Mouse (Mus musculus): ENCODE measurements at regions not wholly inside any gene's neighbourhood (a gene's known extent, or its start where the extent isn't known, plus 50 kb on each side); places are given as distances from the start of the nearest gene placed in this dataset.

- DNase-seq (ENCODE audit: low read depth, low spot score), result peak; percentile 3
- Histone ChIP-seq H3K36me3 (ENCODE audit: control insufficient read depth in 1 of 2, insufficient read depth in 2 of 2, low read length in 2 of 2) (no peaks in the 10 kb centered on the region), H3K9me3 (replicated peaks; ENCODE audit: insufficient read depth, low read length) (no peaks in the 10 kb centered on the region), H3K4me3 (ENCODE audit: control insufficient read depth in 1 of 2, insufficient read depth in 1 of 2, low read depth in 2 of 2, low read length in 2 of 2) (no peak overlapping the region), H3K9ac (ENCODE audit: control insufficient read depth, low read depth, low read length, poor library complexity, severe bottlenecking) (no peak overlapping the region), H3K79me2 (ENCODE audit: control insufficient read depth, insufficient read depth, low read length, poor library complexity) (no peaks in the 10 kb centered on the region), H3K27me3 (ENCODE audit: control insufficient read depth in 1 of 2, insufficient read depth in 2 of 2, low read length in 2 of 2) (no peaks in the 10 kb centered on the region), H3K4me1 (ENCODE audit: control insufficient read depth in 1 of 2, insufficient read depth in 2 of 2, low read length in 2 of 2) (no peaks in the 10 kb centered on the region), H3K27ac (ENCODE audit: control insufficient read depth, low read depth, low read length) (no peak overlapping the region)
- no peak for TF ChIP-seq TBP (IDR thresholded peaks at IDR 0.05; ENCODE audit: low read depth, low read length)
Measured at GRCm38 (mm10) chr8:88018494-88018893, 59.1 kb upstream of the Zfp423 start.

- DNase-seq (ENCODE audit: low read depth, low spot score), result no peak
- TF ChIP-seq GABPA (IDR thresholded peaks at IDR 0.05; ENCODE audit: low read depth, low read length) (no peak), POLR2AphosphoS5 (IDR thresholded peaks at IDR 0.05; ENCODE audit: borderline replicate concordance, low read depth, low read length) (no peak), ELF1 (IDR thresholded peaks at IDR 0.05; ENCODE audit: low read depth, low read length) (no peak), RAD21 (IDR thresholded peaks at IDR 0.05; ENCODE audit: low read depth, low read length) (no peak), MYC (IDR thresholded peaks at IDR 0.05; ENCODE audit: low read depth, low read length) (no peak), TBP (IDR thresholded peaks at IDR 0.05; ENCODE audit: low read depth, low read length) (no peak), MXI1 (IDR thresholded peaks at IDR 0.05; ENCODE audit: low read depth, low read length) (no peak)
- no peaks in the 10 kb centered on the region for H3K79me2 ChIP-seq (ENCODE audit: control insufficient read depth, insufficient read depth, low read length, poor library complexity)
Measured at GRCm38 (mm10) chr8:88012177-88012825, 52.9 kb upstream of the Zfp423 start.

GRCm38 (mm10) chr8:88010566-88010965 lies 51.2 kb upstream of the Zfp423 start:
- DNase-seq (ENCODE audit: low read depth, low spot score), result no peak
- no peak overlapping the region for H3K4me3 ChIP-seq (ENCODE audit: control insufficient read depth in 1 of 2, insufficient read depth in 1 of 2, low read depth in 2 of 2, low read length in 2 of 2)
- no peaks in the 10 kb centered on the region for H3K36me3 ChIP-seq (ENCODE audit: control insufficient read depth in 1 of 2, insufficient read depth in 2 of 2, low read length in 2 of 2)
- TF ChIP-seq POLR2AphosphoS5 (IDR thresholded peaks at IDR 0.05; ENCODE audit: borderline replicate concordance, low read depth, low read length) (no peak), MYB (IDR thresholded peaks at IDR 0.05; ENCODE audit: low read depth, low read length) (no peak), KAT2A (conservative IDR thresholded peaks at IDR 0.05; ENCODE audit: low read depth, low read length) (no peak), MXI1 (IDR thresholded peaks at IDR 0.05; ENCODE audit: low read depth, low read length) (no peak), TAL1 (IDR thresholded peaks at IDR 0.05; ENCODE audit: low read length) (no peak), EP300 (IDR thresholded peaks at IDR 0.05; ENCODE audit: low read depth in 1 of 2, low read length in 2 of 2) (no peak), GATA1 (IDR thresholded peaks at IDR 0.05; ENCODE audit: low read depth, low read length) (no peak)
- H3K4me1 ChIP-seq (ENCODE audit: control insufficient read depth in 1 of 2, insufficient read depth in 2 of 2, low read length in 2 of 2), result no peaks in the 10 kb centered on the region
- H3K79me2 ChIP-seq (ENCODE audit: control insufficient read depth, insufficient read depth, low read length, poor library complexity), result no peaks in the 10 kb centered on the region
- no peak overlapping the region for H3K27ac ChIP-seq (ENCODE audit: control insufficient read depth, low read depth, low read length)
- no peaks in the 10 kb centered on the region for H3K27me3 ChIP-seq (ENCODE audit: control insufficient read depth in 1 of 2, insufficient read depth in 2 of 2, low read length in 2 of 2)
- H3K9ac ChIP-seq (ENCODE audit: control insufficient read depth, low read depth, low read length, poor library complexity, severe bottlenecking), result no peak overlapping the region
- H3K9me3 ChIP-seq (replicated peaks; ENCODE audit: insufficient read depth, low read length), result no peaks in the 10 kb centered on the region

More at GRCm38 (mm10) chr8:88012177-88012825, 52.9 kb upstream of the Zfp423 start:
- no peak overlapping the region for H3K4me3 ChIP-seq (ENCODE audit: control insufficient read depth in 1 of 2, insufficient read depth in 1 of 2, low read depth in 2 of 2, low read length in 2 of 2)
- H3K27me3 ChIP-seq (ENCODE audit: control insufficient read depth in 1 of 2, insufficient read depth in 2 of 2, low read length in 2 of 2), result no peaks in the 10 kb centered on the region
- H3K27ac ChIP-seq (ENCODE audit: control insufficient read depth, low read depth, low read length), result no peak overlapping the region
- H3K9ac ChIP-seq (ENCODE audit: control insufficient read depth, low read depth, low read length, poor library complexity, severe bottlenecking), result no peak overlapping the region
- no peaks in the 10 kb centered on the region for H3K4me1 ChIP-seq (ENCODE audit: control insufficient read depth in 1 of 2, insufficient read depth in 2 of 2, low read length in 2 of 2)
- H3K9me3 ChIP-seq (replicated peaks; ENCODE audit: insufficient read depth, low read length), result no peaks in the 10 kb centered on the region
- no peaks in the 10 kb centered on the region for H3K36me3 ChIP-seq (ENCODE audit: control insufficient read depth in 1 of 2, insufficient read depth in 2 of 2, low read length in 2 of 2)

Measured in MEL (cell line).